Mouse (Mus musculus): ENCODE measurements around the gene 1700025G04Rik.

- TF ChIP-seq POLR2A (IDR thresholded peaks at IDR 0.05; ENCODE audit: low read depth, low read length): no peak
- TF ChIP-seq CTCF (conservative IDR thresholded peaks at IDR 0.05; ENCODE audit: insufficient read depth, insufficient read length, low read depth, low read length): no peak
Measured at GRCm38 (mm10) chr1:151863797-151864147, 226.2 kb downstream of the 1700025G04Rik start.
